Mouse (Mus musculus) lung, adult 2 months (tissue): ENCODE measurements at regions not wholly inside any gene's neighbourhood (a gene's known extent, or its start where the extent isn't known, plus 50 kb on each side); places are given as distances from the start of the nearest gene placed in this dataset.

ENCODE experiments used
- DNase-seq: peaks from one replicate; pipeline ENCODE4 v3.0.0; 2022
- H3K4me1 ChIP-seq: fragments of 200-500 bp; 2 replicates; pipeline ENCODE4 v1.6.1; 2011; ENCODE audit warnings: low read length; ENCODE audit not compliant: control insufficient read depth, insufficient read depth
- H3K4me3 ChIP-seq: fragments of 200-500 bp; replicated peaks from 2 replicates; pipeline ENCODE3; 2011; ENCODE audit warnings: low read depth, mild to moderate bottlenecking, control low read depth, low read length; ENCODE audit errors: extremely low read depth
- CTCF ChIP-seq: fragments of 200-500 bp; IDR thresholded peaks from 2 replicates; pipeline ENCODE4 v1.5.1; 2011; ENCODE audit warnings: mild to moderate bottlenecking, low read length, control low read depth; ENCODE audit not compliant: insufficient read depth
- POLR2A ChIP-seq: fragments of 200-500 bp; IDR thresholded peaks from 2 replicates; pipeline ENCODE4 v1.6.1; 2011; ENCODE audit warnings: low read depth, mild to moderate bottlenecking, control low read depth, low read length, borderline replicate concordance; ENCODE audit errors: extremely low read depth
- WGBS: fragments of 180-500 bp; shearing (Covaris S2); methylation state at CpG from one replicate; pipeline ENCODE4 v1.1.7; 2018; 5-methylcytosine and 5-hydroxymethylcytosine counted together

DNA sequence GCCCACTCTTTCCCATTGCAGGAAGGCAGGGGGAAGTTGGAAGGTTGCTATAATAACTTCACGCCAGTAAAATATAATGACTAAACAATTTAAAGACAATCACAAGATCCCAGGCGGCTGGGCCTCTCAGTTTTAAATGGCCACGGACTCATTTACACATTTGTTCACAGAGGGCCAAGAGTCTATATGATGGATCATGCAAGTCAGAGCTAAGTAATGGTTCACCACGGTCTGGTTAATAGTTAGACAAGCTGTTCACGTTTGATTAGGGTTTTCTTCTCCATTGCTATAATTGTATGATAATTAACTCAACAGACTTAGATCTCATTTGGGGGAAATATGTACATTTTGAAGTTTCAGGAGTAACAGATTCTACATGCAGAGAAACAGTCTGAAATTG is 170.0 kb downstream of the Ppargc1a start:
- Histone ChIP-seq H3K4me1 (no peaks in the 10 kb centered on the region), H3K4me3 (no peak overlapping the region)
- TF ChIP-seq CTCF (no peak), POLR2A (no peak)
- WGBS: 80% methylated on average over 5 of the region's 5 CpGs
- DNase-seq: no peak

DNA sequence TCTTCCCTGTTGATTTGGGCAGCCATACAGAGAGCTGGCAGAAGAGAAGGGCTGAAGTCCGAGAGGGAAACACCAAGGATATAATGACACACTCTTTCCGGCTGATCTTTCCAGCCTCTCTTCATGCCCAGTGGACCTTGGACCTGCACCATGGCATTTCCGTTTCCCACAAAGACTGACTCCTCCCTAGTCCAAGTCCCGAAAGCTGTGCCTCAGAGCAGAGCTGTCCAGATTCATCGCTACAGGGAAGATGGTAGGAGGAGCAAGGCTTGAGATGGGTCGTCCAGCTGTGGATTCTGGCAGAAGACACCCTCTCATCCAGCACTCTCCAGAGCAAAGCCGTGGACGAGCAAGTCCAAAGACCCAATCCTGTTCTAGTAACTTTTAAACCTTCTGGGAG is 176.2 kb downstream of the Ppargc1a start:
- no peak overlapping the region for H3K4me3 ChIP-seq
- H3K4me1 ChIP-seq: no peaks in the 10 kb centered on the region
- no peak for TF ChIP-seq POLR2A
- TF ChIP-seq CTCF: no peak
- WGBS: 78% methylated on average over 8 of the region's 8 CpGs
- DNase-seq: no peak

DNA sequence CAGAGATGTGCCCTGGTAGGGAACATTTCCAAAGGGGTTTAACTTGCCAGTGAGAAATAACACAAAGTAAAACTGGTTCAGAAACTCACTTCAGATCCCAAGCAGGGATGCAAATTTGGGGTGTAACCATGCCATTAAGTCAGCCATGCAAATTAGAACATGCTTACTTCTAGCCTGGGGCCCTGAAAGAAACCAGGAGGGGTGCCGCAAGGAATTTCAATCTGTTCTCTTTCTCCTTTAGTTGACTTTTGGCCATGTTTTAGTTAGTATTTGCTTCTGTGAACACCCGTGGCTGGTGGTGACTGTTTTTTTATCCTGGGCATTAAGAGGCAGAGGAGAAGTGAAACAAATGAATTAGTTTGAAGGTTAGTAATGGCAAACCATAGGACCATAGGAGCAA is 179.8 kb downstream of the Ppargc1a start:
- no peak for DNase-seq
- Histone ChIP-seq H3K4me1 (no peaks in the 10 kb centered on the region), H3K4me3 (no peak overlapping the region)
- WGBS: 61% methylated on average over 2 of the region's 2 CpGs
- TF ChIP-seq POLR2A (no peak), CTCF (no peak)

DNA sequence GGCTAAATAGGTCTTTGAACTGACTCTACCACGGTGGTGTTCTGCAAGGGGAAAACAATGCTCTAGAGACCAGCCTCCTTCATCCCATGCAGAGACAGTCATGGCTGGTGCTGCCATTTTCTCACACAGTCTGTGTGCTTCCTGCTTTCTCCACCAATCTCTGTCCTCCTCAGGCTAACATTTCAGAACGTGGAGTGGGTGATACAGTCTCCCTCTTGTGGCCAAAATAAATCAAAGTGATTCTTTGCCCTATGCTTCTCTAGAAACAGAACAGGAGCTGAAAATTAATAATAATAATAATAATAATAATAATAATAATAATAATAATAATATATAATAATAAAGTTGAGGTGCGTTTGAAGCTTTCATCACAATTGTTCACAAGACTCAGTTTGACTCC is 181.1 kb downstream of the Ppargc1a start:
- H3K4me1 ChIP-seq: no peaks in the 10 kb centered on the region
- H3K4me3 ChIP-seq: no peak overlapping the region
- WGBS: 73% methylated on average over 3 of the region's 3 CpGs
- no peak for DNase-seq
- no peak for TF ChIP-seq POLR2A
- TF ChIP-seq CTCF: no peak

- DNase-seq: no peak
- no peaks in the 10 kb centered on the region for H3K4me1 ChIP-seq
- TF ChIP-seq POLR2A (no peak), CTCF (no peak)
- H3K4me3 ChIP-seq: no peak overlapping the region
- 78% methylated on average over 6 of the region's 6 CpGs for WGBS
Measured at GRCm38 (mm10) chr5:51384278-51384677, 183.2 kb downstream of the Ppargc1a start.

DNA sequence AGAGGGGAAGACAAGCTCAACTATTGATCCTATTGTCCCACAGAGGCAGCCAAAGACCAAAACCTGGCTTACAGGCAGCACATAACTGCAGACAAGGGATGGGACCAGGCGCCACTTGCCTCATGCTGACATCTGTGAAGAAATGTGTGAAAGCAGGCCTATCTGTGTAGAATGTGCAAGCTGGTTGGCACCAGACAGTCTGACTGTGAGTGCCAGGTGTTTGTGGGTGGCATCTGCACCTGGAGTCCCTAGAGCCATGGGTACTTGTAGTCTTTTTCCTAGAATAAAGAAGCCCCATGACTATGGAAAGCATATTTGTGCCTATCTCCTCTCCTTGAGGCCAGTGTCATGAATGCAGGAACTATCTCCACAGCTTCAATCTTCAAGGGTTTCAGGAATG is 208.4 kb downstream of the Ppargc1a start:
- no peak for TF ChIP-seq CTCF
- no peak for TF ChIP-seq POLR2A
- Histone ChIP-seq H3K4me3 (no peak overlapping the region), H3K4me1 (no peaks in the 10 kb centered on the region)
- no peak for DNase-seq
- 90% methylated on average over 1 of the region's 1 CpGs for WGBS

- WGBS: 42% methylated on average over 2 of the region's 2 CpGs
- H3K4me3 ChIP-seq: no peak overlapping the region
- no peak for TF ChIP-seq POLR2A
- no peak for DNase-seq
- H3K4me1 ChIP-seq: no peaks in the 10 kb centered on the region
Measured at GRCm38 (mm10) chr5:51348256-51348655, 219.3 kb downstream of the Ppargc1a start.

GRCm38 (mm10) chr5:51329142-51329541 is 238.4 kb downstream of the Ppargc1a start:
- TF ChIP-seq POLR2A: no peak
- no peak for TF ChIP-seq CTCF
- no peak for DNase-seq
- Histone ChIP-seq H3K4me1 (no peaks in the 10 kb centered on the region), H3K4me3 (no peak overlapping the region)
- WGBS: 68% methylated on average over 3 of the region's 3 CpGs

DNA sequence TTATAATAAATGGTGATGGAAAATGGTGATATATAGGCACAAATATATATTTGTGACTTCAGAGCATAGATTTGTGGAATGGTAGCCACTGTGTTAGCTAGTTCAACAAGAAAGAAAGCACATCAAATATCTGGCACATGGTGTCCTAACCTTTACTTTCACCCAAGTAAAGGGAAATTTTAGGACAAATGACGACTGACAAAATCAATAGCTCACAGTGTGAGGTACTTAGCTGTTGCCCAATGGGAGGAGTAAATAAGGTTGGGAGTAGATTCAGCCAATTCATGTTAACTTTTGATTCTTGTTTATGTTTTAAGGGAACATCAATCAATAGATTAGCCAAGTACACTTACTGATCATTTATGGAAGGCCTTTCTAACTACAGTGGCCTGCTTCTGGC is 278.3 kb downstream of the Ppargc1a start:
- no peak for TF ChIP-seq POLR2A
- no peak for TF ChIP-seq CTCF
- DNase-seq: no peak
- Histone ChIP-seq H3K4me1 (no peaks in the 10 kb centered on the region), H3K4me3 (no peak overlapping the region)
- 54% methylated on average over 1 of the region's 1 CpGs for WGBS

GRCm38 (mm10) chr5:51288234-51288633 is 279.3 kb downstream of the Ppargc1a start:
- 69% methylated on average over 2 of the region's 2 CpGs for WGBS
- DNase-seq: no peak
- TF ChIP-seq CTCF (no peak), POLR2A (no peak)
- no peaks in the 10 kb centered on the region for H3K4me1 ChIP-seq
- no peak overlapping the region for H3K4me3 ChIP-seq

DNA sequence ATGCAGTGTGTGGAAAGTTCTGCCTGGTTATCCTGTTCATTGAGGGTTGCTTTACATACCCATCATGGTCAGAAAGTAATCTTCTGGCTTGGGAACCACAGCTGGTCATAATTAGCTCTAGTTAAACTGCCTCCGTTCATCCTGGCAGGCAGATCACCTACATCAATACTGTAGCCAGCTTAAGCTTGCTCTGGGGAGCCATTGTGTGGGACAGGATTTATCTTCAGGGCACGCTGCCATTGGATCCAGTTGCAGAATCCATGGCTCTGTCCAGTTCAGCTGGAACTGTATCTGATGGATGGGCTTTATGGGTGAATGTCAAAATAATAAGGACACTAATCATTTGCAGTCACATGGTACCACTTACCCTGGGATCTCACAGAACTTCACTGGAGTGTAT is 326.4 kb downstream of the Ppargc1a start:
- Histone ChIP-seq H3K4me1 (no peaks in the 10 kb centered on the region), H3K4me3 (no peak overlapping the region)
- no peak for TF ChIP-seq POLR2A
- no peak for TF ChIP-seq CTCF
- 77% methylated on average over 2 of the region's 2 CpGs for WGBS
- no peak for DNase-seq
